In genomic region chr1:32872920-32873319, GRCm38 (mm10) we compare ENCODE assay signal across 39 mouse cellular contexts.
DNase-seq lines count a peak whose midpoint lies in the region; ATAC-seq lines count a peak whose summit lies in the region.
"Had no signal": no experiment of that assay in that cellular context is flagged by ENCODE, and none has a peak within 500 bp of the region (broad histone marks: within the 10 kb centered on the region; RNA-seq: fewer than 3 reads in every experiment).

No protein-coding gene starts in this region.

- H3K4me2 ChIP-seq in neural tube, embryonic 12.5 days (replicated peaks), result no peak overlapping the region
- H3K4me2 ChIP-seq in neural tube, embryonic 14.5 days (ENCODE audit: low read depth, low read length), result no peak overlapping the region
- H3K4me2 ChIP-seq: embryonic facial prominence, embryonic 15.5 days; forebrain, embryonic 12.5 days; heart, embryonic 11.5 days; limb, embryonic 15.5 days; liver, embryonic 13.5 days had no signal

- 0 out of 2 replicates have a peak, but pooled peaks have one; percentile 38 for ATAC-seq in frontal cortex, adult (ENCODE audit: low TSS enrichment)
- ATAC-seq in neural tube, embryonic 12.5 days (ENCODE audit: low FRiP score, low read depth), result peak; percentile 48; the same call in 1 of the 2 replicates
- peak; percentile 77 for ATAC-seq in neural tube, embryonic 14.5 days (ENCODE audit: low read depth)
- ATAC-seq in megakaryocyte-erythroid progenitor cell, adult 5-6 weeks (replicated peaks; ENCODE audit: low FRiP score, low TSS enrichment, poor library complexity, severe bottlenecking), result no peak
- ATAC-seq: activated CD4-positive, CD25-positive, alpha-beta regulatory T cell, adult 4 months; forebrain, postnatal 0 days; intestine, postnatal 0 days; lung, postnatal 0 days; midbrain, embryonic 16.5 days had no signal

- DNase-seq in frontal cortex, postnatal 25 days (ENCODE audit: low spot score in 2 of 2), result no peak
- DNase-seq in layer of hippocampus, adult 9-11 months, result peak; percentile 10
- no peak for DNase-seq in layer of hippocampus, adult 9-10 months (ENCODE audit: low spot score)
- no peak for DNase-seq in neural tube, embryonic 10.5 days (ENCODE audit: extremely low spot score, low spot score)
- DNase-seq: adrenal gland, adult 2 months; adrenal gland, postnatal 36 days; cerebellum, adult 2 months; cerebellum, postnatal 25 days; forebrain, postnatal 0 days; gastrocnemius, adult 2 months; gastrocnemius, postnatal 36 days; heart, adult 18-20 months; heart, postnatal 4 days; kidney, adult 9 months; kidney, postnatal 10 days; liver, embryonic 13.5 days; lung, adult 18-20 months; lung, postnatal 4 days; right cerebral cortex, postnatal 4 days; thymus, adult 18-20 months; thymus, postnatal 36 days had no signal

- WGBS in neural tube, embryonic 12.5 days, result 65% methylated on average over 8 of the region's 8 CpGs
- WGBS in neural tube, embryonic 14.5 days, result 50% methylated on average over 8 of the region's 8 CpGs

- H3K9me3 ChIP-seq in neural tube, embryonic 12.5 days, result no peaks in the 10 kb centered on the region
- H3K9me3 ChIP-seq in neural tube, embryonic 14.5 days (ENCODE audit: control insufficient read depth, low read length), result no peaks in the 10 kb centered on the region
- H3K9me3 ChIP-seq: embryonic facial prominence, embryonic 10.5 days; embryonic facial prominence, embryonic 15.5 days; forebrain, embryonic 12.5 days; limb, embryonic 10.5 days; limb, embryonic 15.5 days; liver, embryonic 13.5 days had no signal

- no peak overlapping the region for H3K4me3 ChIP-seq in neural tube, embryonic 12.5 days
- H3K4me3 ChIP-seq in neural tube, embryonic 14.5 days (ENCODE audit: low read depth, low read length), result no peak overlapping the region
- H3K4me3 ChIP-seq: embryonic facial prominence, embryonic 10.5 days; embryonic facial prominence, embryonic 15.5 days; forebrain, embryonic 12.5 days; gastrocnemius, adult 2 months; limb, embryonic 10.5 days; limb, embryonic 15.5 days; liver, embryonic 13.5 days; megakaryocyte, embryonic 14.5 days; myocyte had no signal

- H3K9ac ChIP-seq in neural tube, embryonic 12.5 days, result no peak overlapping the region
- H3K9ac ChIP-seq in neural tube, embryonic 14.5 days (replicated peaks; ENCODE audit: low read depth, low read length), result no peak overlapping the region
- H3K9ac ChIP-seq: embryonic facial prominence, embryonic 15.5 days; forebrain, embryonic 12.5 days; forebrain, postnatal 0 days; limb, embryonic 15.5 days; liver, embryonic 13.5 days had no signal

- H3K4me1 ChIP-seq in neural tube, embryonic 12.5 days, result no peaks in the 10 kb centered on the region
- H3K4me1 ChIP-seq in neural tube, embryonic 14.5 days (ENCODE audit: control insufficient read depth, insufficient read depth, low read length), result no peaks in the 10 kb centered on the region
- H3K4me1 ChIP-seq: embryonic facial prominence, embryonic 10.5 days; embryonic facial prominence, embryonic 15.5 days; forebrain, embryonic 12.5 days; limb, embryonic 10.5 days; limb, embryonic 15.5 days; liver, embryonic 13.5 days; megakaryocyte, embryonic 14.5 days had no signal

- no peaks in the 10 kb centered on the region for H3K36me3 ChIP-seq in neural tube, embryonic 12.5 days
- no peaks in the 10 kb centered on the region for H3K36me3 ChIP-seq in neural tube, embryonic 14.5 days (ENCODE audit: control insufficient read depth, insufficient read depth, low read length)
- H3K36me3 ChIP-seq: embryonic facial prominence, embryonic 10.5 days; embryonic facial prominence, embryonic 15.5 days; forebrain, embryonic 12.5 days; limb, embryonic 10.5 days; limb, embryonic 15.5 days; liver, embryonic 13.5 days had no signal

- H3K27me3 ChIP-seq in neural tube, embryonic 12.5 days (replicated peaks), result no peaks in the 10 kb centered on the region
- H3K27me3 ChIP-seq in neural tube, embryonic 14.5 days (ENCODE audit: control insufficient read depth, insufficient read depth, low read length), result no peaks in the 10 kb centered on the region
- H3K27me3 ChIP-seq: CH12.LX; embryonic facial prominence, embryonic 15.5 days; forebrain, embryonic 12.5 days; limb, embryonic 15.5 days; liver, embryonic 13.5 days; megakaryocyte, embryonic 14.5 days had no signal

- no peak overlapping the region for H3K27ac ChIP-seq in neural tube, embryonic 12.5 days
- H3K27ac ChIP-seq in neural tube, embryonic 14.5 days (ENCODE audit: low read depth, low read length), result no peak overlapping the region
- H3K27ac ChIP-seq: embryonic facial prominence, embryonic 10.5 days; embryonic facial prominence, embryonic 15.5 days; forebrain, embryonic 12.5 days; gastrocnemius, adult 2 months; limb, embryonic 10.5 days; limb, embryonic 15.5 days; liver, embryonic 13.5 days; stomach, postnatal 0 days had no signal
